8 mouse cellular contexts compared by ENCODE assay signal in the genomic region with DNA sequence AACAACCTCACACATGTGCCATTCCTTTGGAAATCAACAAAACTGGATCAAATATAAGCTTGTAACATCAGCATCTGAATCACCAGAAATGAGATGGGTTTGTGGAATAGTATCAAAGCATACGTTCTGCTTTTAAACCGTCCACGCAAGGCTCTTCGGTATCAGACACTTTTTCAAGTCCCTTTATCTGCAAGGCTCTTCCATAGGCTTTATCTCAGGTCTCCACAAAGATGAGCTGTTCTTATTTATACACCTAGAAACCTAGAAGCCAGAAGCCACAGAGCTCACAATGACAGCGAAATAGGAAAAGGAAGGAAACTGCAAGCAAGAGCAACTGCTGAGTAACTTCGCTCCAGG. TPM values are rescaled to one million over a fixed set of nuclear protein-coding genes. Genes with fewer than 3 reads are reported as not detected.
DNase-seq lines count a peak whose midpoint lies in the region; ATAC-seq and TF ChIP-seq lines count a peak whose summit lies in the region.

No protein-coding gene starts in this region.

- H3K4me3 ChIP-seq in heart, embryonic 16.5 days (ENCODE audit: low read length) = peak overlapping the region; percentile 94
- peak overlapping the region; percentile 99 for H3K4me3 ChIP-seq in bone marrow, adult 2 months (replicated peaks; ENCODE audit: control insufficient read depth, low read depth, low read length)
- H3K4me3 ChIP-seq in hindbrain, embryonic 11.5 days (ENCODE audit: low read depth, low read length) = peak overlapping the region; percentile 79; the same call in 1 of the 2 replicates
- peak overlapping the region; percentile 91 for H3K4me3 ChIP-seq in midbrain, embryonic 10.5 days

- H3K9me3 ChIP-seq in heart, embryonic 16.5 days (replicated peaks; ENCODE audit: control insufficient read depth, low read length) = no peaks in the 10 kb centered on the region
- H3K9me3 ChIP-seq in hindbrain, embryonic 11.5 days (ENCODE audit: control insufficient read depth, low read length) = no peaks in the 10 kb centered on the region
- no peaks in the 10 kb centered on the region for H3K9me3 ChIP-seq in midbrain, embryonic 10.5 days (replicated peaks)

- H3K36me3 ChIP-seq in heart, embryonic 16.5 days (ENCODE audit: control insufficient read depth, insufficient read depth) = no peaks in the 10 kb centered on the region
- no peaks in the 10 kb centered on the region for H3K36me3 ChIP-seq in hindbrain, embryonic 11.5 days (ENCODE audit: control insufficient read depth, insufficient read depth, low read length)
- H3K36me3 ChIP-seq in midbrain, embryonic 10.5 days = peaks cover 2% of the 10 kb centered on the region; the same call in 1 of the 2 replicates

- peaks cover 32% of the 10 kb centered on the region for H3K4me1 ChIP-seq in heart, embryonic 16.5 days (ENCODE audit: control insufficient read depth, insufficient read depth, low read length)
- H3K4me1 ChIP-seq in bone marrow, adult 2 months (ENCODE audit: control insufficient read depth, insufficient read depth, low read length) = peaks cover 15% of the 10 kb centered on the region
- H3K4me1 ChIP-seq in hindbrain, embryonic 11.5 days (replicated peaks; ENCODE audit: control insufficient read depth, insufficient read depth, low read length) = peaks cover 5% of the 10 kb centered on the region; the same call in 1 of the 2 replicates
- H3K4me1 ChIP-seq in midbrain, embryonic 10.5 days = peaks cover 65% of the 10 kb centered on the region

- H3K27ac ChIP-seq in heart, embryonic 16.5 days (ENCODE audit: low read length) = peak overlapping the region; percentile 19; the same call in 1 of the 2 replicates
- peak overlapping the region; percentile 97 for H3K27ac ChIP-seq in bone marrow, adult 2 months (ENCODE audit: control insufficient read depth, insufficient read depth, low read depth, low read length, poor library complexity)
- no peak overlapping the region for H3K27ac ChIP-seq in hindbrain, embryonic 11.5 days (ENCODE audit: low read depth, low read length)
- H3K27ac ChIP-seq in midbrain, embryonic 10.5 days (replicated peaks) = no peak overlapping the region

- H3K9ac ChIP-seq in heart, embryonic 16.5 days (ENCODE audit: low read length) = 0 out of 2 replicates have a peak overlapping the region, but pooled peaks have one; percentile 0
- H3K9ac ChIP-seq in hindbrain, embryonic 11.5 days (ENCODE audit: low read depth, low read length) = no peak overlapping the region

- no peak for DNase-seq in heart, postnatal 4 days
- DNase-seq in hindbrain, embryonic 11.5 days (ENCODE audit: low spot score) = no peak
- no peak for DNase-seq in midbrain, embryonic 10.5 days (ENCODE audit: low spot score)
- no peak for DNase-seq in ovary, adult 18-20 months (ENCODE audit: low spot score)
- DNase-seq in cerebellum, postnatal 10 days = no peak

- TF ChIP-seq CTCF in bone marrow, adult 2 months (IDR thresholded peaks at IDR 0.05; ENCODE audit: control insufficient read depth, insufficient read depth, low read length) = no peak

- 54% methylated on average over 6 of the region's 6 CpGs for WGBS in heart, embryonic 16.5 days
- 13% methylated on average over 6 of the region's 6 CpGs for WGBS in bone marrow, adult 2 months
- 68% methylated on average over 6 of the region's 6 CpGs for WGBS in hindbrain, embryonic 11.5 days
- WGBS in midbrain, embryonic 10.5 days = 57% methylated on average over 6 of the region's 6 CpGs

- no peak for TF ChIP-seq POLR2A in bone marrow, adult 2 months (IDR thresholded peaks at IDR 0.05; ENCODE audit: borderline replicate concordance, control insufficient read depth, low read depth, low read length)

- no peak for ATAC-seq in heart, embryonic 16.5 days (replicated peaks; ENCODE audit: extremely low read depth, insufficient read depth, low FRiP score)
- ATAC-seq in hindbrain, embryonic 11.5 days (ENCODE audit: low FRiP score) = no peak
- ATAC-seq in megakaryocyte progenitor cell, adult 5-6 weeks (replicated peaks; ENCODE audit: poor library complexity) = no peak

- H3K27me3 ChIP-seq in heart, embryonic 16.5 days (ENCODE audit: control insufficient read depth, insufficient read depth, low read length) = no peaks in the 10 kb centered on the region
- peaks cover 14% of the 10 kb centered on the region for H3K27me3 ChIP-seq in hindbrain, embryonic 11.5 days (ENCODE audit: control insufficient read depth, insufficient read depth, low read length)
- peaks cover 40% of the 10 kb centered on the region for H3K27me3 ChIP-seq in midbrain, embryonic 10.5 days (ENCODE audit: low read depth, poor library complexity, severe bottlenecking)

- H3K4me2 ChIP-seq in heart, embryonic 16.5 days (ENCODE audit: low read depth, low read length) = peak overlapping the region; percentile 99
- peak overlapping the region; percentile 98 for H3K4me2 ChIP-seq in hindbrain, embryonic 11.5 days (replicated peaks; ENCODE audit: low read depth, low read length)

RNA-seq across cellular contexts. Expression of a gene that starts 3.2 kb away (rescaled TPM):
- polyA plus RNA-seq in heart, embryonic 16.5 days (2015; fragmentation: Nextera tagmentation; extraction: Ambion mirVana) = 5.4 and 5.5 TPM in 2 replicates
- total RNA-seq in heart, postnatal 4 days (2021) = 10 to 100 TPM; 29.4 to 33.1 TPM
- polyA plus RNA-seq in bone marrow, adult 2 months (2011; ENCODE audit: insufficient read depth, insufficient read length, low replicate concordance, missing spikeins) = 34.9 and 51.5 TPM in 2 replicates
- polyA plus RNA-seq in hindbrain, embryonic 11.5 days (2014; fragmentation: Nextera tagmentation; extraction: Ambion mirVana) = 3.6 and 5.0 TPM in 2 replicates
- polyA plus RNA-seq in midbrain, embryonic 10.5 days (2016; fragmentation: Nextera tagmentation; extraction: Ambion mirVana) = 2.4 TPM in 2 replicates
- 19.9 and 23.7 TPM in 2 replicates for total RNA-seq in megakaryocyte progenitor cell, adult 5-6 weeks (2015)
- 20.1 and 22.8 TPM in 2 replicates for total RNA-seq in megakaryocyte progenitor cell, adult 5-6 weeks (2017)

Comparison
In these comparisons a context has a peak if more than half of its experiments do, and no peak if none do; other contexts are left out.
1. H3K27ac ChIP-seq: peak in heart, embryonic 16.5 days (single experiment) and bone marrow, adult 2 months (single experiment); none in hindbrain, embryonic 11.5 days (single experiment) and midbrain, embryonic 10.5 days (single experiment).
2. Peak in every context shown above with its lines, with median percentiles within 50 percentile points of each other: H3K4me3 ChIP-seq.